Mouse (Mus musculus): ENCODE results near the gene Sult1c2. TPM values are rescaled to one million over a fixed set of nuclear protein-coding genes. Genes with fewer than 3 reads are reported as not detected.
"Not testable (repeated sequence)": the region's sequence is repeated elsewhere in the genome, so short reads cannot be mapped to it uniquely, and the experiment has no call there.

Sult1c2 gene
- polyA plus RNA-seq, 1 experiment from 2014 or later, result not detected

- H3K4me1 ChIP-seq (replicated peaks; ENCODE audit: control insufficient read depth, insufficient read depth, low read length), result no peaks in the 10 kb centered on the region
- H3K27me3 ChIP-seq (ENCODE audit: control insufficient read depth, insufficient read depth, low read length), result no peaks in the 10 kb centered on the region
- WGBS, result 63% methylated on average over 3 of the region's 3 CpGs
- DNase-seq (ENCODE audit: low spot score) (peak; percentile 6), ATAC-seq (ENCODE audit: low FRiP score) (no peak)
- no peaks in the 10 kb centered on the region for H3K9me3 ChIP-seq (ENCODE audit: control insufficient read depth, low read length)
- no peak overlapping the region for H3K27ac ChIP-seq (ENCODE audit: low read depth, low read length)
- no peak overlapping the region for H3K4me3 ChIP-seq (ENCODE audit: low read depth, low read length)
- no peak overlapping the region for H3K4me2 ChIP-seq (replicated peaks; ENCODE audit: low read depth, low read length)
- H3K9ac ChIP-seq (ENCODE audit: low read depth, low read length), result no peak overlapping the region
- no peaks in the 10 kb centered on the region for H3K36me3 ChIP-seq (ENCODE audit: control insufficient read depth, insufficient read depth, low read length)
Observed at GRCm38 (mm10) chr17:53833366-53833765, 12.8 kb downstream of the Sult1c2 start.

GRCm38 (mm10) chr17:53803974-53804373 lies 42.2 kb downstream of the Sult1c2 start:
- not testable (repeated sequence) for H3K36me3 ChIP-seq (ENCODE audit: control insufficient read depth, insufficient read depth, low read length)

GRCm38 (mm10) chr17:53783381-53783780 lies 62.8 kb downstream of the Sult1c2 start:
- no peak overlapping the region for H3K4me3 ChIP-seq (ENCODE audit: low read depth, low read length)
- H3K36me3 ChIP-seq (ENCODE audit: control insufficient read depth, insufficient read depth, low read length), result no peaks in the 10 kb centered on the region
- no peaks in the 10 kb centered on the region for H3K9me3 ChIP-seq (ENCODE audit: control insufficient read depth, low read length)
- no peak overlapping the region for H3K4me2 ChIP-seq (replicated peaks; ENCODE audit: low read depth, low read length)
- no peak overlapping the region for H3K27ac ChIP-seq (ENCODE audit: low read depth, low read length)
- ATAC-seq (ENCODE audit: low FRiP score), result no peak
- 86% methylated on average over 1 of the region's 1 CpGs for WGBS
- no peaks in the 10 kb centered on the region for H3K4me1 ChIP-seq (replicated peaks; ENCODE audit: control insufficient read depth, insufficient read depth, low read length)
- no peak overlapping the region for H3K9ac ChIP-seq (ENCODE audit: low read depth, low read length)
- no peak for DNase-seq (ENCODE audit: low spot score)
- no peaks in the 10 kb centered on the region for H3K27me3 ChIP-seq (ENCODE audit: control insufficient read depth, insufficient read depth, low read length)

More at GRCm38 (mm10) chr17:53803974-53804373, 42.2 kb downstream of the Sult1c2 start:
- DNase-seq (ENCODE audit: low spot score); ATAC-seq (ENCODE audit: low FRiP score); H3K27ac ChIP-seq (ENCODE audit: low read depth, low read length); H3K4me2 ChIP-seq (replicated peaks; ENCODE audit: low read depth, low read length); H3K9ac ChIP-seq (ENCODE audit: low read depth, low read length); H3K27me3 ChIP-seq (ENCODE audit: control insufficient read depth, insufficient read depth, low read length); H3K9me3 ChIP-seq (ENCODE audit: control insufficient read depth, low read length); H3K4me1 ChIP-seq (replicated peaks; ENCODE audit: control insufficient read depth, insufficient read depth, low read length); H3K4me3 ChIP-seq (ENCODE audit: low read depth, low read length): not testable (repeated sequence)
- WGBS, result 87% methylated on average over 16 of the region's 16 CpGs

Other genes starting within 250 kb of the Sult1c2 start
- 37.1 and 43.8 TPM in 2 replicates for gene Sgo1, start 157.0 kb downstream of the Sult1c2 start, polyA plus RNA-seq (2014; fragmentation: Nextera tagmentation; extraction: Ambion mirVana)
- not detected in 2 replicates for gene Sult1c1, start 144.3 kb upstream of the Sult1c2 start, polyA plus RNA-seq (2014; fragmentation: Nextera tagmentation; extraction: Ambion mirVana)

All from hindbrain, embryonic 11.5 days (tissue).